Mouse (Mus musculus) CH12.LX (cell line): ENCODE measurements around the gene Fntb. TPM values are rescaled to one million over a fixed set of nuclear protein-coding genes. Genes with fewer than 3 reads are reported as not detected.

Experiments used
- DNase-seq: peaks from one replicate; pipeline ENCODE4 v3.0.0-alpha.2; 2013; ENCODE audit errors: extremely low read depth
- H3K27ac ChIP-seq: 2 replicates; pipeline ENCODE4 v1.5.1; 2012; ENCODE audit warnings: low read depth, mild to moderate bottlenecking, control low read depth, moderate library complexity; ENCODE audit not compliant: insufficient read depth
- H3K27me3 ChIP-seq: replicated peaks from 2 replicates; pipeline ENCODE3; 2012; ENCODE audit warnings: inconsistent platforms
- H3K36me3 ChIP-seq, 2 experiments: replicated peaks in 1 of 2; 2 replicates each; pipeline versions ENCODE3 to v1.6.1; 2012; ENCODE audit warnings: inconsistent platforms in 1 of 2, low read length in 1 of 2, mild to moderate bottlenecking in 1 of 2, mixed read lengths in 1 of 2, moderate library complexity in 1 of 2; ENCODE audit not compliant: control insufficient read depth in 1 of 2, insufficient read depth in 1 of 2
- H3K4me1 ChIP-seq, 2 experiments: 2 replicates each; pipeline ENCODE4 v1.6.1; 2012; ENCODE audit warnings: inconsistent platforms in 1 of 2, moderate library complexity in 1 of 2; ENCODE audit not compliant: insufficient read depth in 2 of 2, control insufficient read depth in 1 of 2
- H3K4me2 ChIP-seq: 2 replicates; pipeline ENCODE4 v1.6.1; 2012; ENCODE audit warnings: low read depth, mild to moderate bottlenecking, control low read depth; ENCODE audit not compliant: poor library complexity, insufficient read depth, severe bottlenecking
- H3K4me3 ChIP-seq, 3 experiments: fragments of 150-350 bp in 1 of 3; sonication (generic) in 1 of 3; replicated peaks in 1 of 3; 2 replicates each; pipeline versions ENCODE3 to v1.5.1; 2011 to 2012; ENCODE audit warnings: low read depth in 2 of 3, low read length in 2 of 3, mild to moderate bottlenecking in 2 of 3, moderate library complexity in 2 of 3, control low read depth in 1 of 3, improper control_type of control experiment in 1 of 3, inconsistent platforms in 1 of 3, mixed read lengths in 1 of 3; ENCODE audit not compliant: poor library complexity in 1 of 3
- H3K79me2 ChIP-seq: replicated peaks from 2 replicates; pipeline ENCODE4 v1.6.1; 2012; ENCODE audit warnings: mild to moderate bottlenecking, moderate library complexity; ENCODE audit not compliant: control insufficient read depth, poor library complexity, insufficient read depth, severe bottlenecking; ENCODE audit errors: extremely low read depth
- H3K9ac ChIP-seq: 2 replicates; pipeline ENCODE4 v1.6.1; 2012; ENCODE audit warnings: low read depth, mild to moderate bottlenecking, control low read depth, moderate library complexity; ENCODE audit not compliant: insufficient read depth
- H3K9me3 ChIP-seq: replicated peaks from 2 replicates; pipeline ENCODE3; 2012; ENCODE audit warnings: low read length, inconsistent platforms, mixed read lengths
- CHD1 ChIP-seq: IDR thresholded peaks from 2 replicates; pipeline ENCODE4 v1.6.1; 2012; ENCODE audit warnings: low read depth, low read length, improper control_type of control experiment, inconsistent platforms
- CHD2 ChIP-seq: IDR thresholded peaks from 2 replicates; pipeline ENCODE4 v1.6.1; 2011; ENCODE audit warnings: low read length, improper control_type of control experiment
- CTCF ChIP-seq, 2 experiments: IDR thresholded peaks in 1 of 2; conservative IDR thresholded peaks in 1 of 2; 2 replicates each; pipeline ENCODE4 v1.5.1; 2011 to 2012; ENCODE audit warnings: low read depth in 2 of 2, low read length in 2 of 2, improper control_type of control experiment in 1 of 2, inconsistent platforms in 1 of 2, mild to moderate bottlenecking in 1 of 2, moderate library complexity in 1 of 2
- E2F4 ChIP-seq: IDR thresholded peaks from 2 replicates; pipeline ENCODE4 v1.6.1; 2011; ENCODE audit warnings: low read depth, low read length, improper control_type of control experiment; ENCODE audit not compliant: insufficient replicate concordance
- GABPA ChIP-seq: IDR thresholded peaks from 2 replicates; pipeline ENCODE4 v1.6.1; 2012; ENCODE audit warnings: low read depth, low read length, improper control_type of control experiment, inconsistent platforms; ENCODE audit not compliant: insufficient replicate concordance
- HCFC1 ChIP-seq: IDR thresholded peaks from 2 replicates; pipeline ENCODE4 v1.6.1; 2012; ENCODE audit warnings: low read depth, mild to moderate bottlenecking, inconsistent platforms, low read length, improper control_type of control experiment
- IRF4 ChIP-seq: IDR thresholded peaks from 2 replicates; pipeline ENCODE4 v1.6.1; 2014; ENCODE audit warnings: low read depth, mild to moderate bottlenecking, inconsistent platforms, low read length, improper control_type of control experiment
- KAT2A ChIP-seq: IDR thresholded peaks from 2 replicates; pipeline ENCODE4 v1.6.1; 2012; ENCODE audit warnings: low read length, improper control_type of control experiment, inconsistent platforms; ENCODE audit not compliant: insufficient replicate concordance
- MEF2A ChIP-seq: IDR thresholded peaks from 2 replicates; pipeline ENCODE4 v1.6.1; 2014; ENCODE audit warnings: low read depth, mild to moderate bottlenecking, inconsistent platforms, low read length, improper control_type of control experiment, borderline replicate concordance
- MYC ChIP-seq: IDR thresholded peaks from 2 replicates; pipeline ENCODE4 v1.6.1; 2011; ENCODE audit warnings: low read depth, mild to moderate bottlenecking, improper control_type of control experiment, low read length
- NELFE ChIP-seq: IDR thresholded peaks from 2 replicates; pipeline ENCODE4 v1.6.1; 2011; ENCODE audit warnings: low read depth, low read length, improper control_type of control experiment
- PAX5 ChIP-seq: IDR thresholded peaks from 2 replicates; pipeline ENCODE4 v1.6.1; 2012; ENCODE audit warnings: low read length, inconsistent platforms, mixed read lengths
- RAD21 ChIP-seq: IDR thresholded peaks from 2 replicates; pipeline ENCODE4 v1.6.1; 2011; ENCODE audit warnings: low read depth, mild to moderate bottlenecking, low read length, improper control_type of control experiment, moderate library complexity
- SMC3 ChIP-seq: IDR thresholded peaks from 2 replicates; pipeline ENCODE4 v1.6.1; 2011; ENCODE audit warnings: low read depth, low read length, improper control_type of control experiment
- ZMIZ1 ChIP-seq: IDR thresholded peaks from 2 replicates; pipeline ENCODE4 v1.6.1; 2012; ENCODE audit warnings: low read depth, mild to moderate bottlenecking, inconsistent platforms, low read length, improper control_type of control experiment
- ZNF384 ChIP-seq: IDR thresholded peaks from 2 replicates; pipeline ENCODE4 v1.6.1; 2012; ENCODE audit warnings: low read depth, low read length, improper control_type of control experiment, inconsistent platforms
- dilution Hi-C: fragments of 300-500 bp; cut with MboI; formaldehyde crosslinking; loops from 2 replicates; pipeline ENCODE4 v1.14.3; 2020; ENCODE audit warnings: low sequenced_read_pairs; ENCODE audit not compliant: extremely low pct_unique_long_range_greater_than_20kb, extremely low pct_ligation_motif_present
- in situ Hi-C: fragments of 300-500 bp; cut with MboI; formaldehyde crosslinking; loops from 3 replicates; pipeline ENCODE4 v1.14.3; 2019; ENCODE audit warnings: low sequenced_read_pairs, low pct_ligation_motif_present, low pct_unique_long_range_greater_than_20kb, mixed read lengths
- polyA plus RNA-seq: library from polyadenylated mRNA; unstranded; fragments of >175 nt; gene quantifications from 2 replicates; pipeline ENCODE4 v1.2.1, GENCODE M21; 2012; ENCODE audit warnings: low read depth; ENCODE audit not compliant: insufficient read length
- total RNA-seq, 2 experiments: library from RNA; depleted of rRNA; stranded (reverse); fragments of 300-350 nt in 1 of 2; fragments of >200 nt in 1 of 2; gene quantifications; 2 replicates each; pipeline ENCODE4 v1.2.3; 2012 to 2014

Gene Fntb
- total and polyA plus RNA-seq, 3 experiments: 5.6 to 19.5 (median 9.2) TPM

- no peak for DNase-seq
- H3K9me3 ChIP-seq: no peaks in the 10 kb centered on the region
- H3K27ac ChIP-seq: no peak overlapping the region
- dilution Hi-C loops: no loop called here
- no peaks in the 10 kb centered on the region for H3K4me1 ChIP-seq
- TF ChIP-seq RAD21 (no peak), HCFC1 (no peak), ZMIZ1 (no peak), ZNF384 (no peak), CHD1 (no peak), MEF2A (no peak), GABPA (no peak), NELFE (no peak), IRF4 (no peak), KAT2A (no peak), CHD2 (no peak), PAX5 (no peak), CTCF (conservative IDR thresholded peaks at IDR 0.05 in 1 of 2, IDR thresholded peaks at IDR 0.05 in 1 of 2; ENCODE audit: low read depth in 2 of 2, low read length in 2 of 2) (no peak), MYC (no peak)
- TF ChIP-seq, all 38 proteins: peak for 0
- no peak overlapping the region for H3K9ac ChIP-seq
- in situ Hi-C loops: no loop called here
- no peak overlapping the region for H3K4me2 ChIP-seq
- H3K36me3 ChIP-seq: no peaks in the 10 kb centered on the region
- H3K4me3 ChIP-seq: no peak overlapping the region
- peaks cover 51% of the 10 kb centered on the region for H3K27me3 ChIP-seq
- no peaks in the 10 kb centered on the region for H3K79me2 ChIP-seq
These were observed 59.9 kb downstream of the Fntb start for GRCm38 (mm10) chr12:76825283-76825682.

- H3K4me1 ChIP-seq: no peaks in the 10 kb centered on the region; a peak in 1 of 4 replicates
- DNase-seq: peak; percentile 42
- H3K9me3 ChIP-seq: no peaks in the 10 kb centered on the region
- in situ Hi-C loops: no loop called here
- no peak overlapping the region for H3K4me3 ChIP-seq
- TF ChIP-seq E2F4 (no peak), ZNF384 (0 out of 2 replicates have a peak, but pooled peaks have one; percentile 16), RAD21 (peak; percentile 69), CTCF (conservative IDR thresholded peaks at IDR 0.05 in 1 of 2, IDR thresholded peaks at IDR 0.05 in 1 of 2; ENCODE audit: low read depth in 2 of 2, low read length in 2 of 2) (peak; percentile 76 to 85), SMC3 (peak; percentile 55), KAT2A (no peak)
- dilution Hi-C loops: no loop called here
- no peak overlapping the region for H3K27ac ChIP-seq
- no peaks in the 10 kb centered on the region for H3K27me3 ChIP-seq
- H3K9ac ChIP-seq: no peak overlapping the region
- H3K4me2 ChIP-seq: no peak overlapping the region
- H3K79me2 ChIP-seq: no peaks in the 10 kb centered on the region
- no peaks in the 10 kb centered on the region for H3K36me3 ChIP-seq
These were observed 67.3 kb downstream of the Fntb start for GRCm38 (mm10) chr12:76832704-76833103.
